Mouse (Mus musculus) CH12.LX (cell line): ENCODE data around the gene Xrcc2. TPM values are rescaled to one million over a fixed set of nuclear protein-coding genes. Genes with fewer than 3 reads are reported as not detected.

Source experiments
- DNase-seq: peaks from one replicate; pipeline ENCODE4 v3.0.0-alpha.2; 2013; ENCODE audit errors: extremely low read depth
- H3K27ac ChIP-seq: 2 replicates; pipeline ENCODE4 v1.5.1; 2012; ENCODE audit warnings: low read depth, mild to moderate bottlenecking, control low read depth, moderate library complexity; ENCODE audit not compliant: insufficient read depth
- H3K27me3 ChIP-seq: replicated peaks from 2 replicates; pipeline ENCODE3; 2012; ENCODE audit warnings: inconsistent platforms
- H3K36me3 ChIP-seq, 2 experiments: replicated peaks in 1 of 2; 2 replicates each; pipeline versions ENCODE3 to v1.6.1; 2012; ENCODE audit warnings: inconsistent platforms in 1 of 2, low read length in 1 of 2, mild to moderate bottlenecking in 1 of 2, mixed read lengths in 1 of 2, moderate library complexity in 1 of 2; ENCODE audit not compliant: control insufficient read depth in 1 of 2, insufficient read depth in 1 of 2
- H3K4me1 ChIP-seq, 2 experiments: 2 replicates each; pipeline ENCODE4 v1.6.1; 2012; ENCODE audit warnings: inconsistent platforms in 1 of 2, moderate library complexity in 1 of 2; ENCODE audit not compliant: insufficient read depth in 2 of 2, control insufficient read depth in 1 of 2
- H3K4me2 ChIP-seq: 2 replicates; pipeline ENCODE4 v1.6.1; 2012; ENCODE audit warnings: low read depth, mild to moderate bottlenecking, control low read depth; ENCODE audit not compliant: poor library complexity, insufficient read depth, severe bottlenecking
- H3K4me3 ChIP-seq, 3 experiments: fragments of 150-350 bp in 1 of 3; sonication (generic) in 1 of 3; replicated peaks in 1 of 3; 2 replicates each; pipeline versions ENCODE3 to v1.5.1; 2011 to 2012; ENCODE audit warnings: low read depth in 2 of 3, low read length in 2 of 3, mild to moderate bottlenecking in 2 of 3, moderate library complexity in 2 of 3, control low read depth in 1 of 3, improper control_type of control experiment in 1 of 3, inconsistent platforms in 1 of 3, mixed read lengths in 1 of 3; ENCODE audit not compliant: poor library complexity in 1 of 3
- H3K79me2 ChIP-seq: replicated peaks from 2 replicates; pipeline ENCODE4 v1.6.1; 2012; ENCODE audit warnings: mild to moderate bottlenecking, moderate library complexity; ENCODE audit not compliant: control insufficient read depth, poor library complexity, insufficient read depth, severe bottlenecking; ENCODE audit errors: extremely low read depth
- H3K9ac ChIP-seq: 2 replicates; pipeline ENCODE4 v1.6.1; 2012; ENCODE audit warnings: low read depth, mild to moderate bottlenecking, control low read depth, moderate library complexity; ENCODE audit not compliant: insufficient read depth
- H3K9me3 ChIP-seq: replicated peaks from 2 replicates; pipeline ENCODE3; 2012; ENCODE audit warnings: low read length, inconsistent platforms, mixed read lengths
- BHLHE40 ChIP-seq: IDR thresholded peaks from 2 replicates; pipeline ENCODE4 v1.6.1; 2011; ENCODE audit warnings: mild to moderate bottlenecking, low read depth, low read length, improper control_type of control experiment
- CHD1 ChIP-seq: IDR thresholded peaks from 2 replicates; pipeline ENCODE4 v1.6.1; 2012; ENCODE audit warnings: low read depth, low read length, improper control_type of control experiment, inconsistent platforms
- CTCF ChIP-seq, 2 experiments: IDR thresholded peaks in 1 of 2; conservative IDR thresholded peaks in 1 of 2; 2 replicates each; pipeline ENCODE4 v1.5.1; 2011 to 2012; ENCODE audit warnings: low read depth in 2 of 2, low read length in 2 of 2, improper control_type of control experiment in 1 of 2, inconsistent platforms in 1 of 2, mild to moderate bottlenecking in 1 of 2, moderate library complexity in 1 of 2
- E2F4 ChIP-seq: IDR thresholded peaks from 2 replicates; pipeline ENCODE4 v1.6.1; 2011; ENCODE audit warnings: low read depth, low read length, improper control_type of control experiment; ENCODE audit not compliant: insufficient replicate concordance
- ELF1 ChIP-seq: IDR thresholded peaks from 2 replicates; pipeline ENCODE4 v1.6.1; 2014; ENCODE audit warnings: low read depth, mild to moderate bottlenecking, inconsistent platforms, low read length, improper control_type of control experiment
- EP300 ChIP-seq: IDR thresholded peaks from 2 replicates; pipeline ENCODE4 v1.6.1; 2011; ENCODE audit warnings: low read length, improper control_type of control experiment
- ETS1 ChIP-seq: conservative IDR thresholded peaks from 2 replicates; pipeline ENCODE4 v1.6.1; 2012; ENCODE audit warnings: low read depth, mild to moderate bottlenecking, inconsistent platforms, low read length, improper control_type of control experiment, moderate library complexity
- GABPA ChIP-seq: IDR thresholded peaks from 2 replicates; pipeline ENCODE4 v1.6.1; 2012; ENCODE audit warnings: low read depth, low read length, improper control_type of control experiment, inconsistent platforms; ENCODE audit not compliant: insufficient replicate concordance
- IRF4 ChIP-seq: IDR thresholded peaks from 2 replicates; pipeline ENCODE4 v1.6.1; 2014; ENCODE audit warnings: low read depth, mild to moderate bottlenecking, inconsistent platforms, low read length, improper control_type of control experiment
- MXI1 ChIP-seq: IDR thresholded peaks from 2 replicates; pipeline ENCODE4 v1.6.1; 2011; ENCODE audit warnings: mild to moderate bottlenecking, low read depth, low read length, improper control_type of control experiment
- MYC ChIP-seq: IDR thresholded peaks from 2 replicates; pipeline ENCODE4 v1.6.1; 2011; ENCODE audit warnings: low read depth, mild to moderate bottlenecking, improper control_type of control experiment, low read length
- NELFE ChIP-seq: IDR thresholded peaks from 2 replicates; pipeline ENCODE4 v1.6.1; 2011; ENCODE audit warnings: low read depth, low read length, improper control_type of control experiment
- POLR2A ChIP-seq: IDR thresholded peaks from 2 replicates; pipeline ENCODE4 v1.6.1; 2011; ENCODE audit warnings: low read depth, mild to moderate bottlenecking, improper control_type of control experiment, low read length
- SIN3A ChIP-seq: IDR thresholded peaks from 2 replicates; pipeline ENCODE4 v1.6.1; 2012; ENCODE audit warnings: low read length, improper control_type of control experiment, inconsistent platforms
- SMC3 ChIP-seq: IDR thresholded peaks from 2 replicates; pipeline ENCODE4 v1.6.1; 2011; ENCODE audit warnings: low read depth, low read length, improper control_type of control experiment
- USF1 ChIP-seq: IDR thresholded peaks from 2 replicates; pipeline ENCODE4 v1.6.1; 2014; ENCODE audit warnings: low read depth, mild to moderate bottlenecking, inconsistent platforms, low read length, improper control_type of control experiment
- ZC3H11A ChIP-seq: IDR thresholded peaks from 2 replicates; pipeline ENCODE4 v1.6.1; 2012; ENCODE audit warnings: low read depth, mild to moderate bottlenecking, inconsistent platforms, low read length, improper control_type of control experiment
- dilution Hi-C: fragments of 300-500 bp; cut with MboI; formaldehyde crosslinking; loops from 2 replicates; pipeline ENCODE4 v1.14.3; 2020; ENCODE audit warnings: low sequenced_read_pairs; ENCODE audit not compliant: extremely low pct_unique_long_range_greater_than_20kb, extremely low pct_ligation_motif_present
- in situ Hi-C: fragments of 300-500 bp; cut with MboI; formaldehyde crosslinking; loops from 3 replicates; pipeline ENCODE4 v1.14.3; 2019; ENCODE audit warnings: low sequenced_read_pairs, low pct_ligation_motif_present, low pct_unique_long_range_greater_than_20kb, mixed read lengths
- polyA plus RNA-seq: library from polyadenylated mRNA; unstranded; fragments of >175 nt; gene quantifications from 2 replicates; pipeline ENCODE4 v1.2.1, GENCODE M21; 2012; ENCODE audit warnings: low read depth; ENCODE audit not compliant: insufficient read length
- total RNA-seq, 2 experiments: library from RNA; depleted of rRNA; stranded (reverse); fragments of 300-350 nt in 1 of 2; fragments of >200 nt in 1 of 2; gene quantifications; 2 replicates each; pipeline ENCODE4 v1.2.3; 2012 to 2014

The Xrcc2 gene
- total and polyA plus RNA-seq, 3 experiments = 11.3 to 23.4 (median 13.0) TPM

- Histone ChIP-seq H3K4me1 (peaks cover 0 to 4% of the 10 kb centered on the region in 2 experiments; a peak in 1 of 4 replicates), H3K27ac (no peak overlapping the region), H3K9ac (no peak overlapping the region), H3K79me2 (no peaks in the 10 kb centered on the region), H3K4me2 (no peak overlapping the region), H3K36me3 (peaks cover 0 to 18% of the 10 kb centered on the region in 2 experiments), H3K9me3 (no peaks in the 10 kb centered on the region), H3K27me3 (no peaks in the 10 kb centered on the region)
- dilution Hi-C loops = no loop called here
- in situ Hi-C loops = no loop called here
- TF ChIP-seq MXI1 (no peak), POLR2A (no peak), SMC3 (no peak), GABPA (no peak), E2F4 (no peak), SIN3A (no peak), USF1 (no peak), ZC3H11A (no peak), ETS1 (no peak)
- TF ChIP-seq, all 38 proteins: peak for 0
- DNase-seq = no peak
- H3K4me3 ChIP-seq = no peak overlapping the region
Observed at GRCm38 (mm10) chr5:25671696-25672520, 33.7 kb downstream of the Xrcc2 start.

GRCm38 (mm10) chr5:25671051-25671450 is 34.6 kb downstream of the Xrcc2 start:
- Histone ChIP-seq H3K4me3 (no peak overlapping the region), H3K9ac (no peak overlapping the region), H3K36me3 (peaks cover 0 to 13% of the 10 kb centered on the region in 2 experiments), H3K27me3 (no peaks in the 10 kb centered on the region), H3K27ac (no peak overlapping the region), H3K9me3 (no peaks in the 10 kb centered on the region), H3K79me2 (no peaks in the 10 kb centered on the region), H3K4me2 (no peak overlapping the region), H3K4me1 (peaks cover 0 to 4% of the 10 kb centered on the region in 2 experiments; a peak in 1 of 4 replicates)
- dilution Hi-C loops (no loop called here), in situ Hi-C loops (no loop called here)
- no peak for TF ChIP-seq EP300
- no peak for TF ChIP-seq ELF1
- no peak for TF ChIP-seq CHD1
- TF ChIP-seq MYC = no peak
- TF ChIP-seq CTCF (conservative IDR thresholded peaks at IDR 0.05 in 1 of 2, IDR thresholded peaks at IDR 0.05 in 1 of 2; ENCODE audit: low read depth in 2 of 2, low read length in 2 of 2) = no peak
- no peak for TF ChIP-seq IRF4
- TF ChIP-seq NELFE = no peak
- no peak for TF ChIP-seq BHLHE40
- DNase-seq = no peak
